Mouse (Mus musculus) megakaryocyte, embryonic 14.5 days (primary cell): ENCODE results near the gene Lgr6.

Experiments used
- FLI1 ChIP-seq: IDR thresholded peaks from 2 replicates; pipeline ENCODE4 v1.6.1; 2012; ENCODE audit warnings: low read length, inconsistent platforms, mixed read lengths
- GATA1 ChIP-seq: IDR thresholded peaks from 3 replicates; pipeline ENCODE4 v1.6.1; 2012; ENCODE audit warnings: mixed read lengths, low read length, inconsistent platforms, borderline replicate concordance

DNA sequence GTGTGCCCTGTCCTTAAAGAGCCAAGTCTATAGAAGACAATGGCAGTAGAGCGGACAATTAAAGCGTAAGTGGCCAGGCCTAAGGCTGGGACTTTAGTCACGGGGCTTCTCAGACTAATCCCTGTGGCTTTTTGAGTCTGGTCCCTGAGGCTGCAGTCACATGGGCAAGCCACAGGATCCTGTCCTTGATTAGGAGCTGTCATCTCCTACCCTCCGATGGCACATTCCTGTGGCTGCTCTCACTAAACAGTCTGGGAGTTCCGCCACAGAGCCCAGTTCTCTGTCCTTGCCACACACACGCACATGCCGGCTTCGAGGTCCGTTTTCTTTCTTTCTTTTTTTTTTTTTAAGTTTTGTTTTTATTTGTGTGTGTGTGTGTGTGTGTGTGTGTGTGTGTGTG lies 21.6 kb downstream of the Lgr6 start:
- TF ChIP-seq GATA1: no peak
- TF ChIP-seq FLI1: no peak
